Comparison of ENCODE assay signal across 8 mouse cellular contexts in the genomic region with DNA sequence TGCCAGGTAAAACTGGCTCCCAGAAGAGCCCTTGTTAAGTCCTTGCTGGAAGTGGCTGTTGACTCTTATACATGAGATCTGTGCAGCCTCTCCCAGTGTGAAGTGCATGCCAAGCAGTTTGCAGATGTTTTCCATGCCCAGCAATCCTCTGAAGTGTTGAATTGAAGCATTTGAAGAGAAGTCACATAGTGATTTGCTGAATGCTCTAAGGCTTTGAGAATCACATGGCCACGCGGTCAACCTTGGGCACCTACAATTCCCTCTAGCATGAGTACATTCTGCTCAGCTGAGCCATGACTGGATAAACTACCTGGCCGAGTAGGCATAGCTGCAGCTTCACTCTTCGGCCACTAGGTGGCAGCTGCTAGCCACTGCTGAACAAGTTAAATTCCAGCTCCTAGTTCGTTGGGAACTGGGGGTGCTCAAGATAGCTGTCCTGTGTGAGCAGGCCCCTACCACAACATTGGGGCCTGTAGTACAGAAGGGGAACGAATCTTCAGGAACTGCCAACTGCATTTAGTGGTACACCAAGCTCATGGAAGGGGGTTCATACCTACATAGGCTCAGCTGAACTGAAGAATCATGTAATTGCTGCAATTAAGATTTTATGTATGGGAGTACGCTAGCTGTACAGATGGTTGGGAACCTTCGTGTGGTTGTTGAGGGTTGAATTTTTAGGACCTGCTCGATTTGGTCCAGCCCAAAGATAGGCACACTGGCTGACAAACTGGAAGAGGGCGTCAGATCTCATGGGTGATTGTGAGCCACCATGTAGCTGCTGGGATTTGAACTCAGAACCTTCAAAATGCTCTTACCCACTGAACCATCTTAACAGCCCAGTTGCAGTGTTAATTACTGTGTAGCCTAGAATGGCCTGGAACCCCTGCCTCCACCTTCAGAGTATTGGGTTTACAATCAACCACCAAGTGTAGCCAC. TPM values are rescaled to one million over a fixed set of nuclear protein-coding genes. Genes with fewer than 3 reads are reported as not detected.
DNase-seq lines count a peak whose midpoint lies in the region; ATAC-seq lines count a peak whose summit lies in the region.

No protein-coding gene starts in this region.

- 34% methylated on average over 10 of the region's 10 CpGs for WGBS in intestine, embryonic 16.5 days
- 29% methylated on average over 10 of the region's 10 CpGs for WGBS in limb, embryonic 13.5 days
- WGBS in midbrain, embryonic 16.5 days = 30% methylated on average over 10 of the region's 10 CpGs

- peaks cover 33% of the 10 kb centered on the region for H3K36me3 ChIP-seq in intestine, embryonic 16.5 days (ENCODE audit: control insufficient read depth, insufficient read depth, low read length)
- H3K36me3 ChIP-seq in limb, embryonic 13.5 days = peaks cover 52% of the 10 kb centered on the region
- peaks cover 16% of the 10 kb centered on the region; the same call in 1 of the 2 replicates for H3K36me3 ChIP-seq in midbrain, embryonic 16.5 days (ENCODE audit: control insufficient read depth, insufficient read depth, low read length)

- peak; percentile 68 for ATAC-seq in intestine, embryonic 16.5 days
- peak; percentile 62 for ATAC-seq in limb, embryonic 13.5 days (ENCODE audit: low FRiP score, low read depth)
- peak; percentile 47 for ATAC-seq in midbrain, embryonic 16.5 days

- H3K27me3 ChIP-seq in intestine, embryonic 16.5 days (replicated peaks; ENCODE audit: control insufficient read depth, insufficient read depth, low read length) = no peaks in the 10 kb centered on the region
- no peaks in the 10 kb centered on the region for H3K27me3 ChIP-seq in limb, embryonic 13.5 days
- H3K27me3 ChIP-seq in midbrain, embryonic 16.5 days (ENCODE audit: control insufficient read depth, insufficient read depth, low read depth, low read length) = no peaks in the 10 kb centered on the region

- no peaks in the 10 kb centered on the region for H3K9me3 ChIP-seq in intestine, embryonic 16.5 days (ENCODE audit: control insufficient read depth, low read length)
- H3K9me3 ChIP-seq in limb, embryonic 13.5 days = no peaks in the 10 kb centered on the region
- no peaks in the 10 kb centered on the region for H3K9me3 ChIP-seq in midbrain, embryonic 16.5 days (replicated peaks; ENCODE audit: control insufficient read depth, low read length, poor library complexity, severe bottlenecking)

- peak; percentile 44 to 54 for DNase-seq in urinary bladder, adult 18-20 months (ENCODE audit: low spot score in 2 of 2)
- DNase-seq in urinary bladder, postnatal 10 days (ENCODE audit: low spot score) = no peak
- DNase-seq in embryo, embryonic 10 days (ENCODE audit: low spot score) = peak; percentile 93
- DNase-seq in gastrocnemius, postnatal 25 days = peak; percentile 37
- peak; percentile 67 to 78 for DNase-seq in spleen, postnatal 10 days (ENCODE audit: low spot score in 2 of 2)

- H3K4me1 ChIP-seq in intestine, embryonic 16.5 days (ENCODE audit: control insufficient read depth, insufficient read depth, low read length) = peaks cover 21% of the 10 kb centered on the region
- peaks cover 24% of the 10 kb centered on the region for H3K4me1 ChIP-seq in limb, embryonic 13.5 days
- H3K4me1 ChIP-seq in midbrain, embryonic 16.5 days (ENCODE audit: control insufficient read depth, insufficient read depth, low read length) = peaks cover 13% of the 10 kb centered on the region

- no peak overlapping the region for H3K4me2 ChIP-seq in intestine, embryonic 16.5 days (ENCODE audit: low read depth, low read length)
- H3K4me2 ChIP-seq in limb, embryonic 13.5 days (replicated peaks) = no peak overlapping the region
- no peak overlapping the region for H3K4me2 ChIP-seq in midbrain, embryonic 16.5 days (ENCODE audit: low read length)

- no peak overlapping the region for H3K9ac ChIP-seq in intestine, embryonic 16.5 days (ENCODE audit: low read depth, low read length)
- H3K9ac ChIP-seq in limb, embryonic 13.5 days = no peak overlapping the region
- no peak overlapping the region for H3K9ac ChIP-seq in midbrain, embryonic 16.5 days (ENCODE audit: low read depth, low read length)

- H3K4me3 ChIP-seq in intestine, embryonic 16.5 days (ENCODE audit: low read length) = no peak overlapping the region
- H3K4me3 ChIP-seq in limb, embryonic 13.5 days = no peak overlapping the region
- H3K4me3 ChIP-seq in midbrain, embryonic 16.5 days (ENCODE audit: low read depth, low read length) = no peak overlapping the region

- H3K27ac ChIP-seq in intestine, embryonic 16.5 days (ENCODE audit: low read length) = peak overlapping the region; percentile 4; the same call in 1 of the 2 replicates
- H3K27ac ChIP-seq in limb, embryonic 13.5 days = no peak overlapping the region; the same call in 1 of the 2 replicates
- H3K27ac ChIP-seq in midbrain, embryonic 16.5 days (ENCODE audit: low read length) = no peak overlapping the region

RNA-seq across cellular contexts. Expression of gene Rps19, which starts 6.4 kb away (rescaled TPM):
- total RNA-seq in gastrocnemius, postnatal 25 days (2021) = 100 to 1,000 TPM; 300 to 345 TPM
- polyA plus RNA-seq in intestine, embryonic 16.5 days (2015; fragmentation: Nextera tagmentation; extraction: Ambion mirVana) = 2,122 and 2,334 TPM in 2 replicates
- polyA plus RNA-seq in limb, embryonic 13.5 days (2015; fragmentation: Nextera tagmentation; extraction: Ambion mirVana) = 2,528 and 2,568 TPM in 2 replicates
- 968 and 1,058 TPM in 2 replicates for polyA plus RNA-seq in midbrain, embryonic 16.5 days (2015; fragmentation: Nextera tagmentation; extraction: Ambion mirVana)

RNA-seq across cellular contexts. Expression of gene Cd79a, which starts 6.6 kb away (rescaled TPM):
- total RNA-seq in gastrocnemius, postnatal 25 days (2021) = under 1 TPM in 1 of 2 experiments, not detected in 1; 0.24 TPM
- polyA plus RNA-seq in intestine, embryonic 16.5 days (2015; fragmentation: Nextera tagmentation; extraction: Ambion mirVana) = 0.39 and 0.46 TPM in 2 replicates
- 0.45 and 0.86 TPM in 2 replicates for polyA plus RNA-seq in limb, embryonic 13.5 days (2015; fragmentation: Nextera tagmentation; extraction: Ambion mirVana)
- 0.29 and 0.47 TPM in 2 replicates for polyA plus RNA-seq in midbrain, embryonic 16.5 days (2015; fragmentation: Nextera tagmentation; extraction: Ambion mirVana)

RNA-seq across cellular contexts. Expression of gene Arhgef1, which starts 12.2 kb away (rescaled TPM):
- total RNA-seq in gastrocnemius, postnatal 25 days (2021) = 10 to 100 TPM; 30.9 to 34.2 TPM
- polyA plus RNA-seq in intestine, embryonic 16.5 days (2015; fragmentation: Nextera tagmentation; extraction: Ambion mirVana) = 69.1 and 71.3 TPM in 2 replicates
- 131 and 132 TPM in 2 replicates for polyA plus RNA-seq in limb, embryonic 13.5 days (2015; fragmentation: Nextera tagmentation; extraction: Ambion mirVana)
- 52.2 and 53.0 TPM in 2 replicates for polyA plus RNA-seq in midbrain, embryonic 16.5 days (2015; fragmentation: Nextera tagmentation; extraction: Ambion mirVana)

RNA-seq across cellular contexts. Expression of gene Dmrtc2, which starts 20.7 kb away (rescaled TPM):
- not detected for total RNA-seq in gastrocnemius, postnatal 25 days (2021)
- not detected in 2 replicates for polyA plus RNA-seq in intestine, embryonic 16.5 days (2015; fragmentation: Nextera tagmentation; extraction: Ambion mirVana)
- not detected in 2 replicates for polyA plus RNA-seq in limb, embryonic 13.5 days (2015; fragmentation: Nextera tagmentation; extraction: Ambion mirVana)
- 0.25 TPM in 1 of 2 replicates, not detected in the other for polyA plus RNA-seq in midbrain, embryonic 16.5 days (2015; fragmentation: Nextera tagmentation; extraction: Ambion mirVana)

RNA-seq across cellular contexts. Expression of gene Lypd4, which starts 20.8 kb away (rescaled TPM):
- not detected for total RNA-seq in gastrocnemius, postnatal 25 days (2021)
- polyA plus RNA-seq in intestine, embryonic 16.5 days (2015; fragmentation: Nextera tagmentation; extraction: Ambion mirVana) = not detected in 2 replicates
- not detected in 2 replicates for polyA plus RNA-seq in limb, embryonic 13.5 days (2015; fragmentation: Nextera tagmentation; extraction: Ambion mirVana)
- 0.26 TPM in 1 of 2 replicates, not detected in the other for polyA plus RNA-seq in midbrain, embryonic 16.5 days (2015; fragmentation: Nextera tagmentation; extraction: Ambion mirVana)
